Mouse (Mus musculus): ENCODE results near the gene Bloc1s3. TPM values are rescaled to one million over a fixed set of nuclear protein-coding genes. Genes with fewer than 3 reads are reported as not detected.

Bloc1s3 gene
- 6.7 and 8.6 TPM in 2 replicates for total RNA-seq (2021)
- long read RNA-seq, experiment 1, transcript Bloc1s3-201 (2 exons, 3,188 nt): major isoform, 18 of 23 reads
- long read RNA-seq, experiment 1, partial matches to known transcripts: 0 of 23 reads
- long read RNA-seq, experiment 1, other reads (novel, unspliced or antisense): 5 of 23 reads
- long read RNA-seq, experiment 2, transcript Bloc1s3-201 (2 exons, 3,188 nt): major isoform, 8 of 12 reads
- long read RNA-seq, experiment 2, partial matches to known transcripts: 0 of 12 reads
- long read RNA-seq, experiment 2, other reads (novel, unspliced or antisense): 4 of 12 reads

DNA sequence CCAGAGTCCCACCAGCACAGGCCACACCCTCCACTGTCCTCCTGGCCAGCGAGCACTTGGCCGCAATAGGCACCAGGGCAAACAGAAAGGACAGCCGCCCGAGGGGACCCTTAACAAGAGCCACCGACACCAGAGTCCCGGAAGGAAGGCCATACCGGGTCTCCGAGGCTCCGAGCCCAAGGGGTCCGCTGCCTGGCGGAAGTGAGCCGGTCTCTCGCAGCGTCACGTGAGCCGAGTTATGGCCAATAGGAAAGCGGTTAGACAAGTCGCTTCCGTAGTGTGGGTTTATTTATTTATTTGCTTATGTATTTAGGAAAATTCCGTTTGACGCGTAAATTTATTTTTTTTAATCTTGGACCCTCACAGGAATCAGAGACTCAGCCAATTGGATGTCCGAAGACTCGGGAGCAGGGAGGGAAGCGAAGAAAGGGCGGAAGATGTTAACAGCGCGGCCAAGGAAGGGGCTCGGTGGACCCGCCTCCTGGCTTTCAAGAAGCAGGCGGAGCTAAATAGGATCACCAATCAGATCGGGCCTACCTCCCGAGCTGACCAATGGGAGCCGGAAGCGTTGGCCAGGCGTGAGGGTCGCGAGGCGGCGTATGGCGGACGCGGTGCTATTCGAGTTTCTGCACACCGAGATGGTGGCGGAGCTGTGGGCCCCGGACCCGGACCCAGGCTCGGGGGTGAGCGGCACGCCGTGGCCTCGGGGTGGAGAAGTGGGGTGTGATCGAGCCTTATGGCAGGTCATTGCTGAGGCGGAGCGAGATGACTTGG lies at the start of gene Bloc1s3, which contains the start of gene Trappc6a:
Gene Bloc1s3, minus strand, starts transcription at position 218 of the 774 bp plus-strand sequence.
Gene Trappc6a, plus strand, starts transcription at position 246 of the 774 bp plus-strand sequence.
- DNase-seq: peak; percentile 95

DNA sequence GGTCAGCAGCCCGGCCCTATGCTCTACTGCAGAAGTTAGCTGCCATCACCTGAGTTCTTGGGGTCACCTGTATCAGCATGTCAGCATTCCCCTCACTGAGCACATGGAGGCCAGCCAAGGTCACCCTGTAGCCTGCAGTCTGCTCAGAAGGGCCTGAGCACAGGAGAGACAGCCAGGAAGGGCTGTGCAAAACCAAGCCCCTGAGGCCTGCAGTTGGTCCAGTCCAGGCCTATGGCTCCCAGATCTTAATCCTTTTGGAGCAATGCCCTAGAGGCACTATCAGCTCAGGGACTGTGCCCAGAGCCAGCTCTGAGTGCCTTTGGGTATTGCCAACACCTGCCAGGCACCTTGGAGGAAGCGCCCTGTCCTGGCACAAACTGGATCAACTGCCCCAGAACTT lies 48.9 kb upstream of the Bloc1s3 start:
- DNase-seq: no peak

DNA sequence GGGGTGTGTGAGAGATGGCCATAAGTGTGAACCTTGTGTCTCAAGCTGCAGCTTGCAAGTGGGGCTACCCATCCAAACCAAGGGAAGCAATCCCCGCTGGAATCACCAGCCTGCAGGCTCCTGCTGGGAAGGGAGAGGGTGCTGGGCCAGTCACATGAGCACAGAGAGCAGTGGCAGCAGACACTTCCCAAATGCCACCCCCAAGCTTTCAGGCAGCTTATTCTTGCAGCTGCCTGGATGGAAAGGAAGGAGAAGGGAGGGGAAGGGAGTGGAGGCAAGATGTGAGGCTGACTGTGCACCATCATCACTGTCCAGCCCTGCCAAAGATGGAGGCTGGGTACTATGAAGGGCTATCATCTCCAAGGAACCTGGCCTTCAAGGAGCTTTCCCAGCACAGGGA lies 46.0 kb upstream of the Bloc1s3 start:
- DNase-seq: no peak

DNA sequence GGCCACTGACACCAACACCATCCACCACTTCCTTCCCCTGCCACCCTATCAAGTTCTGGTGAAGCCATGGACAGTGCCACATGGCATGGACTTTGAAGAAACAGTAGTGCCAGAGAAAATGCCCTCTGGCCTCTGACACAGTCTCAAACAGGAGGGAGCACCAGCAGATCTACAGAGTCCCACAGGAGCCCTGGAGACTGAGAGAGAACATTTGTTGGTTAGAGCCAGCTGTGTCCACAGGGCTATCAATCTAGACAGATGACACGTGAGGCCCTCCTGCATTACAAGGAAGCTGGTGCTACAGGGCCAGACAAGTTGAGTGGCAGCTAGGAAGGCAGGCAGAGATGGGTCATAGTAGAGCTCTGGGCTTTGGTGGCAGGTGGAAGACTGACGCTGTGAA lies 44.3 kb upstream of the Bloc1s3 start:
- peak; percentile 48 for DNase-seq

DNA sequence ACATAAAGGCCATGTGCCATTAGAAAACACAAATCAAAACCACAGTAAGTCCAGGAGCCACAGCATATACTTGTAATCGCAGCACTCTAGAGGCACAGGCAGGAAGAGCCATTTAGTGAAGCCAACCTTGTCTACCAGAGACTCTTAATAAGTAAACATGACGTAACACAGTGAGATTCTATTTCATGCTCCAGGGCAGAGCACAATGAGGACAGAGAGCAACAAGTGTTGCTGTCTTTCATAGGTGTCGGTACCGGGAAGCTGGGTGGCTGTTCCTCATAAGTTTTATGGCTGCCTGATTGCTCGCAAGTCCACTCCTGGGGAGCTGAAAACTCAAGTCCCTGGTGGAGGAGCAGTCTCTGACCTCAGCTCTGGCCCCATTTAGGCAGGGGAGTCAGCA lies 43.5 kb upstream of the Bloc1s3 start:
- DNase-seq: no peak

DNA sequence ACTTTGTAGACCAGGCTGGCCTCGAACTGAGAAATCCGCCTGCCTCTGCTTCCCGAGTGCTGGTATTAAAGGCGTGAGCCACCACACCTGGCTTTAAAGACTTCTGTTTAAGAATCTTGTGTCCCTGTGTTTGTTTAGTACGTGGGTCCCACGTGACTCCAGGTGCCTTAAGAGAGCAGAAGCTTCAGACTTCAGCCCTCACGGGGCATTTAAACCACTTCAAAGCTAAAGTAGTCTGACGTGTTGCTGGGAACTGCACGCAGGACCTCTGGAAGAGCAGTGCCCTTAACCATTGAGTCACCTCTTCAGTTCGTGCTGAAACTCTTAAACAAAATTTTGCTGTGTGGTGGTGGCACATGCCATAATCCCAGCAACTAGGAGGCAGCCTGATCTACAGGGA lies 41.2 kb upstream of the Bloc1s3 start:
- no peak for DNase-seq

DNA sequence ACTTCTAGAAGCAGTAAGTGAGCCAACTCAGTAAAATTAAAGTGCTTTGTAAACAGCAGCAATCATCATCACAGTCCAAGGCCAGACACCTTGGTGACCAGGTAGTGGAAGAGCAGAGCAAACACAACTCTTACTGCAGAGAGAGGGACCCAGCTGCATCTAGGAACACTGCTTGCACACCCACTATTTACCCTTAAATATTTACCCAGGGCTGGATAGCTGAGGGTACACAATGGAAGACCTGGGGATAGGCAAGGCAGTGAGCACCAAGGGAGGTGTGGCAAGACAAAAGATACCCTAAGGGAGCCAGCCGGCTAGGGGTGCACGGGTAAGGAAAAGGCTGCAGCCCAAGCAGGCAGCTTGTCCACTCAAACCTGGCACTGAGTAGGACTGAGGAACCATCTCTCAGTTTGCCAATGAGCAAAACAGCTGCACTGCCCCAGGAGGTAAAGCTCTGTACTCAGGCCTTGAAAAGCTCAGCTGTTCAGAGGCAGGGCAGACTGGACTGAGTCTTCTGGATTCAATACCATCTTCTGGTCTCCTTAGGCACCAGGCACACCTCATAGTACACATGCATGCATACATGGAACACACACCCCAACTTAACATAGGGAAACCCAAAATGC lies 39.3 kb upstream of the Bloc1s3 start:
- DNase-seq: no peak

DNA sequence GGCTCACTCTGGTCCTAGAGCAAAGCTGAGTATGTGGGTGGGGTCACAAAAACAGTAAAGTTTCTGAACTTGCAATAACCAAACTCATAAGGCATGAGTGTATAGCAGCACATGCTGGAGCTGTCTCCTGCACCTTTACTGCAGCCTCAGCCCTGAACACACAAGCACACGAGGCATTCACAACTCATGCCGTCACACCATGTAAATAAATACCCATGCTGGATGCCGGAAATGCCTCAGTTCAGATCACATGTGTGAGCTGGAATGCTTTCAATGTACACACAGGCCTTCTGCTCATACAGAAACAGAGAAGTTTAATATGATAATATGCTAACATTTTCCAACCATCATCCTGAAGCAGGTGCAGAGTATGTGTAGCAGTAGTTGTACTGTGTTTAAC lies 37.8 kb upstream of the Bloc1s3 start:
- DNase-seq: no peak

DNA sequence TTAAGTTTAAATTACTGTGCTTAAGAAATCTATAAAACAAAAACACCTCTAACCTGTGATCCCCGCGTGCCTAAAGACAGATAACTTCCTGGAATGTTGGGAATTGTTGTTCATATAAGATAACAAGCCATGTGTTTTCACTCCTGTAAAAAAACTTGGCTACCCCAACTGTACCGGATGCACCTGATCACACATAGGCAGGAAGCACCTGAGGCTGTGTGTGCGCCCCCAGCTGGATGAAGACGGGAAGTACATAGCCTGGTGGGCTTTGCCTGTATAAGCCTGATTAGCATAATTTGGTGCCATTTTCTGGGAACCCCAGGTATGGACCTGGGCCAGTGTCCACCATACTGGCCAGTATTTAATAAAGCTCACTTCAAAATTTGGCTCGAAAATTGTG lies 35.4 kb upstream of the Bloc1s3 start:
- no peak for DNase-seq

DNA sequence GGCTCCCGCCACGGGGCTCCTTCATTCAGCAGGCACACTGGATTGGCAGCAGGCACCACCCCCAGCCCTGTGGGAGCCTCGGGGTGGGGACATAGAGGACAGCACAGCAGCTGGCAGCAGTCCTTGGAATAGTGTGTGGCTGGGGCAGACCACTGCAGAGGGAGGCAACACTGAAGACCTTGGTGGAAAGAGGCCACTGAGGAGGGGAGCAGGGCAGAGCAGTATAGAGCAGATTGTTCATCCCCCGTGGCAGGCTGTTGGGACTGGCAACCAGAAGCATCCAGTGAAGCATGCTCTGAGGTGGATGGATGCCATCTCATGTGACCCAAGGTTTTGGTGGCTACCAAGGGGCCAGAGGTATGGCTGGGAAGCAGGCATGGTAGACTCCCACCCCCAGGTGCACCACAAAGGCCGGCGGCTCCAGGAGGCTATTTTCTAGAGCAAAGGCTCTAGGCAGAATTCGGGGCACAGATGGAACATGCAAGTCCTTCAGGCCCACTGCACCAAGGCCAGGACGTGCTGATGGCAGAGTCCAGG lies 34.1 kb upstream of the Bloc1s3 start:
- DNase-seq: peak; percentile 71

DNA sequence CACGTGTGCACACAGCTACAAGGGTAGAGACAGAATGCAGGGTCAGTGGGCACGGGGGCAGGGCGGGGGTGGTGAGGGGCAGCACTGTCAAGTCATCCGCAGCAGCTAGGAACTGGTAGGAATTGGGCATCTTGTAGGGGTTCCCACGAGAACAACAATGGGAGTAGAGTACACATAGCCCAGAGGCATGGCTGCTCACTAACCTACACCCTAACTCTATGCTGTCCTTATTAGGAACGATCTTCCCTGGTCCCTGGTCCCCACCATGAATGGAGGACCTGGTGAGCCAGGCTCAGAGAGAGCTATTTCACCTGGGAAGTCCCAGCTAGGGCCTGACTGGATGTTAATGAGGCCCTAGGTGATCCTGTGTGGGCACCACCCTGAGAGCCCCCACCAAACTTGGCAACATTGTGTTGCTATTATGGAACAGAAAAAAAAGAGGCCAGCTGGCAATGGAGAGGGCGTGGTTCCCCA lies 33.6 kb upstream of the Bloc1s3 start:
- no peak for DNase-seq

DNA sequence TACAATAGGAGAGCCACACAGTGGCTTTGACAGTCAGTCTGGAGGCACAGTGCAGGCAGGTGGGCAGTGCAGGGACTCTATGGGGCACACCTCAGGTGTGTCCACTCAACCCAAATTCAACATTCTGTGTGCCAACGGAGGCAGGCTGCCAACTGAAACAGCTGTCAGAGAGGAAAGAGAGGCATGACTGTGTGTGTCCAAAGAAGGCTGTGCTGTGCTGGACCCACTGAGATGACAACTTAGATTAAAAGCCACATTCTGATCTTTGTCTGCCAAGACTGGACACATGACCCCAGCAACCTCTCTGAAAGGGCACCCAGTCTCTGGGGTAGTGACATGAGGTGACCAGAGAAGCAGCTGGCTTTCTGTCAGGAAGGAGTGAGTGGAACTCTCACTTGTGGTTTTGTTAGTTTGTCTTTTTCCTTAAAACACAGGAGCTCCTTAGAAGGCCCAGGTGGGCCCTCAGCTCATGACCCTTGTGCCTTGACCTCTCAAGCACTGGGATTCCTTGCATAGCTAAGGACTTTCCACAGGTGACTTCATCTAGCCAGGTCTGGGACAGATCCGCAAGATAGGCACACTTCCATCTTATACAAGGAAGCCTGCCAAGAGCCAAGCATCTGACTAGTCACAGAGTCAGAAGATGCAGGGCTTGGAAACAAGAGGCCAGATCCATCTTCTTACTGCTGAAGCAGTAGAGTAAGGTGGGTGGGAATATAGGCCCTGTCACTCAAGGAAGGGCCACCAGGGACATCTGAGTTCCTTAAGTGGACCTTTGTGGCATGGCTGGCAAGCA lies 32.8 kb upstream of the Bloc1s3 start:
- no peak for DNase-seq

DNA sequence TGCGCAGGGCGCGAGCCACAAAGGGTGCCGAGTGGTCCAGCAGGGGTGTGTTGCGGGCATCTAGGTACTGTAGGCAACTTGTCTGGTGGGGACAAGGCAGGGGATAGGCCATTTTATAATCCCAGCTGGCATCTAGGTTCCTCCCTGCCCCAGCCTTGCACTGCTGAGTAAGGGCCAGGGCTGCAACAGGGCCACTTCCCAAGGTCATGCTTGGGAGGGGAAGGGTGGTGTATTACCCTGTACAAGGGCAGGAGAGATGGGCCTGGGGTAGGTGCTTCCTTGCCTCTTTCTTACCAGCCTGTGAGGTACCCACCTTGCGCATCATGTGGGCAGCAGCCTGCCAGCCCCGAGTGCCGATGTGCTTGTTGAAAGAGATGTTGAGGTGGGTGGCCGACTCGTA lies 26.5 kb upstream of the Bloc1s3 start:
- no peak for DNase-seq

DNA sequence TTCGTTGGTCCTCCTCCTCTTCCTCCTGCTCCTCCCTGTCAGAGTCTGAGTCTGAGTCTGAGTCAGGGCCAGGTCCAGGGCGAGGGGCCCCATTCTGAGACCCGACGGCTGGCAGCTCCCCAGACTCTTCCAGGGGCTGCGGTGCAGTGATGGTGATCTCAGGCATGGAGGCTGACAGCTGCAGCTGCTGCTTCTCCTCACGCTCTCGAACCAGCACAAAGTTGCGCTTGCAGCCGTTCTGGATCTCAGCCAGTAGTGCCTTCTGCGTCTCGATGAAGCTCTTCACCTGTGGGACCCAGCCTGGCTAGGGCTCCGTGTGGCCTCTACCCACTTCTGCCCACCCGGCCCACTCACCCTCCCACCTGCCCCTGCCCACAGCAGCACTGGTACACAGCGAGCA lies 24.1 kb upstream of the Bloc1s3 start:
- no peak for DNase-seq

DNA sequence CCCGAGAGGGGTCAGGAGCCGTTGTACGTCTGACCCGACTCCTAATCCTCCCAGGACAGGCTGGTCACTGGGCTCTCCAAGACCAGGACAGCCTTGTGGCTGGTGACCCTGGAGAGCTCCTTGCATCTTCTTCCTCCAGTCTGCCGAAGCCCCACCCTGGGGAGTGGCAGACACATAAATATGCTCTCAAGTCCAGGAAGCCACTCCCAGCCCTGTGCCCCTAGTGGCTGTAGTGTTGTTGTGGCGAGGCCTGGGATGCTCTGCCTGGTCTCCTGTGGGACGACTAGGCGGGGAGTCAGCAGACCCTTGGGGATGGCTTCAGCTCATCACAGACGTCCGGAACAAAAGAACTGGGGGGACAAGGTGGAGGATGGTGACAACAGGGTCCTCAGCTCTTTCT lies 22.9 kb upstream of the Bloc1s3 start:
- no peak for DNase-seq

DNA sequence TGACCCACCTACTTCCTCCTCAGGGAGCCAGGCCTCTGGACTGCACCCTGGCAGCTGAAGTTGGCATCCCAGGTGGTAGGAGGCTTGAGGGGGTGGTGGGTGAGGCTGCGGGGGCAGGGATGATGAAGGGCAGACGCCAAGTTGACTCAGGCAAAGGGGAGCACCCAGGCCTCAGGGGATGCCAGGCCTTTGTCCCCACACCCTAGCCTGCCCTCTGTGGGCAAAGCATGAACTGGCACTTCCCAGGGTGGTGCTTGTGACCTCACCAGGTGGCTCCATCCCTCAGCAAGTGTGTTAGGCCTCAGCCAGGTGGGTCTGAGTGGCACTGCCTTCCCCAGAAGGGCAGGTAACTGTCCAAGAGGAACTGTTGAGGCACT lies 16.9 kb upstream of the Bloc1s3 start:
- DNase-seq: no peak

DNA sequence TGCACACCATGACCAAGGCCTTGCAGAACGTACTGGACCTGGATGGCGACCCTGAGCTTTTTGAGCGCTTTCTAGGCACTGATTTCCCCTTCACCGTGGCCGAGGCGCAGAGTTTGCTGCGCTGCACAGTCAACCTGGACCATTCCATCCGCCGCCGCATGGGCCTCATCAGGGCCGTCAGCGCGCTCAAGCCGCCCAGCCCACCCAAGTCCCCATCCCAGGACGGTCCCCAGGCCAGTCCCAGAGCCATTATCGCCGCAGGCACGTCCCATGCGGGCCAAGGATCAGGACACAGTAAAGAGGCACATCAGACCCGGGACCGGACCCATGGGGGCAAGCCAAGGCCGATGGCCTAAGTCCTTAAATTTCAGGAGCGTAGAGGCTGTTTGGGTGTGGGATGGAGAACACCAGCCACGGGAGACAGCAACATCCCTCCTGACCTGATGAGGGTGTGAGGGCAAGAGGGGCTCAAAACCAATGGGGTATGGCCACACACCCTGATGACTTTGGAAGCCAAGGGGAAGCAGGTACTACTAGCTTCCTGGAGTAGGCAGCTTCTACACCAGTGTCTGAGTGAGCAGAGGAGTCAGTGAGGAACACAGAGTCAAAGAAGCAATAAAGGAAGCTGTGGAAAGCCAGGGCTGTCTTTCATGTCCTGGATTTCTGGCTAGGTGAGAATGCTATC lies 16.4 kb upstream of the Bloc1s3 start:
- no peak for DNase-seq

DNA sequence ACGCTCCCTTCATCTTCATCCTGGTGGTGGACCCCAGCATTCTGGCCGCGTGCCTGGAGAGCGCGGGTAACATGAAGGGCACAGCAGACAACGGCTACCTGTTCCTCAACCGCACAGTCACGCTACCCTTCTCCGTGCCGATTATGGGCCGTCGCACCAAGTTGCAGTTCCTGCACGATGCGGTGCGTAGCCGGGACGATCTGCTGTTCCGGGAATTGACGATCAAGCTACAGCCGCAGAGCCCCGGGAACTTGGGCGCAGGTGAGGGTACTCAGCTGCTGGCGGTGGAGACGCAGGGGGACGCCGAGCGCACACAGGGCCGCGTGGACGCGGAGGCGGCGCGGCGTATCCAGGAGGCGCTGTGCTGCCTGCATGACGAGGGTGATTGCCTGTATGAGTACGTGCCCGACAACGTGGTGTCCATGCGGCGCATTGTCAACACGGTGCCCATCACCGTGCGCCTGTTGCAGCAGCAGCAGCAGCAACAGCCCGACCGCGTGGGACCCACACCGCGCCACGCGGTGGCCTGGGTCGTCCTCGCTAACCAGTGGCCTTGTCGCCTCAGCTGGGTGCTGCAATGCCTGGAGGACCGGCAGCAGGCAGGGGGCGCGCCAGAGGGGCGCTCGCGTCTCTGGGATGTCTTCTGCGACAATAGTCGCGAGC lies 15.7 kb upstream of the Bloc1s3 start:
- DNase-seq: peak; percentile 72

DNA sequence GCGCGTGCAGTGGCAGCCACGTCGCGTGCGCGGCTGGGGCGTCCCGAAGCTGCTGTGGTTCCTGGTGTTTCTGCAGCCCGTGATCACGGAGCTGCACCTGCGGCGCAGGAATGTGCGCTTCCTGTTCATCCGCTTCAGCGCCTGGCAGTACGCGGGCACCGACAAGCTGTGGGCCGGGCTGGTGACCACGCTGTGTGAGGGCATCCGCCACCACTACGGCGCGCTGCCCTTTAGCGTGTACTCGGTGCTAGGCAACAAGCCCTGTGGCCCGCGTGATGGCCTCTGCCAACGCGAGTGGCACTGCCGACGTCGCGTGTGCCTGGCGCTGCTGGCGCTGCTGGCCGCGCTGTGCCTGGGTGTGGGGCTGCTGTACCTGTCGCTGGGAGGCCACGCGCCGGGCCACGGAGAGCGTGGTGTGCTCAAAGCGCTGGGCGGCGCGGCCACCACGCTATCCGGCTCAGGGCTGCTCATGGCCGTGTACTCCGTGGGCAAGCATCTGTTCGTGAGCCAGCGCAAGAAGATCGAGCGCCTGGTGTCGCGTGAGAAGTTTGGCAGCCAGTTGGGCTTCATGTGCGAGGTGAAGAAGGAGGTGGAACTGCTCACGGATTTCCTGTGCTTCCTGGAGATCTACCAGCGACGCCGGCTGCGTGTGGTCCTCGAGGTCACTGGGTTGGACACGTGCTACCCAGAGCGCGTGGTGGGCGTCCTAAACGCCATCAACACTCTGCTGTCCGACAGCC lies 15.0 kb upstream of the Bloc1s3 start:
- peak; percentile 50 for DNase-seq

DNA sequence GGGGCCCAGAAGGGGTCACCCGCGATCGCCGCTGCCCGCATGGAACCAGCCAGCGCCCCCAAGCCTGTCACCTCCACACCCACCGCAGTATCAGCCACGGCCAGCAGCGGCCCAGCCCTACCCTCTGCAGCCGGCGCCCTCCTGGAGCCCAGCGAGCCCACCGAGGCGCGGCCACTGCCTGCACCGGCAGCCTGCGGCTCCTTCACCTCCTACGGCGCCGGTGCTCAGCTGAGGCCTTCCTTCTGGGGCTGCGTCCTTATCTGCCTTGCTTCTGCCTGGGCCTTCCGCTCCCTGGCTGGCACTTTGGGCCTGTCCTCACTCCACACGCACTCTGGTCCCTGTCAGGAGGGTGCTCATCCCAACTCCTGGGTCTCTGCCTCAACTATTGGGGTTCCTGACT lies 11.9 kb upstream of the Bloc1s3 start:
- DNase-seq: no peak
